Mouse (Mus musculus): ENCODE measurements around the gene Map7. TPM values are rescaled to one million over a fixed set of nuclear protein-coding genes. Genes with fewer than 3 reads are reported as not detected.
A peak's percentile ranks its signal among the peaks of the same experiment; 100 is the strongest.

Gene Map7
- polyA plus RNA-seq, 1 experiment from 2014 or later: 4.3 TPM

GRCm38 (mm10) chr10:20171209-20171608, 22.9 kb downstream of the Map7 start:
- no peak overlapping the region for H3K27ac ChIP-seq
- H3K9ac ChIP-seq: no peak overlapping the region
- no peak for ATAC-seq (ENCODE audit: low read depth)
- H3K27me3 ChIP-seq: no peaks in the 10 kb centered on the region
- no peak overlapping the region for H3K4me3 ChIP-seq (replicated peaks)
- peaks cover 39% of the 10 kb centered on the region for H3K4me1 ChIP-seq (replicated peaks)
- H3K9me3 ChIP-seq (replicated peaks): no peaks in the 10 kb centered on the region
- no peak overlapping the region for H3K4me2 ChIP-seq
- DNase-seq: no peak
- WGBS (ENCODE audit: insufficient replicate concordance): 84% methylated on average over 12 of the region's 12 CpGs
- H3K36me3 ChIP-seq: no peaks in the 10 kb centered on the region

- WGBS (ENCODE audit: insufficient replicate concordance): 61% methylated on average over 4 of the region's 4 CpGs
- no peak overlapping the region for H3K4me2 ChIP-seq
- H3K4me1 ChIP-seq (replicated peaks): peaks cover 36% of the 10 kb centered on the region
- ATAC-seq (ENCODE audit: low read depth) (no peak), DNase-seq (no peak)
- H3K36me3 ChIP-seq: no peaks in the 10 kb centered on the region
- no peak overlapping the region for H3K27ac ChIP-seq
- H3K27me3 ChIP-seq: no peaks in the 10 kb centered on the region
- H3K9me3 ChIP-seq (replicated peaks): no peaks in the 10 kb centered on the region
- no peak overlapping the region for H3K9ac ChIP-seq
- H3K4me3 ChIP-seq (replicated peaks): no peak overlapping the region
Measured at GRCm38 (mm10) chr10:20171756-20172155, 23.5 kb downstream of the Map7 start.

GRCm38 (mm10) chr10:20173733-20174132, 25.5 kb downstream of the Map7 start:
- Histone ChIP-seq H3K4me2 (no peak overlapping the region), H3K4me1 (replicated peaks) (peaks cover 24% of the 10 kb centered on the region), H3K27ac (no peak overlapping the region), H3K9ac (no peak overlapping the region), H3K36me3 (no peaks in the 10 kb centered on the region), H3K4me3 (replicated peaks) (no peak overlapping the region), H3K27me3 (no peaks in the 10 kb centered on the region), H3K9me3 (replicated peaks) (no peaks in the 10 kb centered on the region)
- no peak for ATAC-seq (ENCODE audit: low read depth)
- WGBS (ENCODE audit: insufficient replicate concordance): 63% methylated on average over 4 of the region's 4 CpGs
- DNase-seq: no peak

- no peak overlapping the region for H3K9ac ChIP-seq
- no peaks in the 10 kb centered on the region for H3K27me3 ChIP-seq
- WGBS (ENCODE audit: insufficient replicate concordance): 61% methylated on average over 7 of the region's 7 CpGs
- H3K4me3 ChIP-seq (replicated peaks): no peak overlapping the region
- H3K4me2 ChIP-seq: no peak overlapping the region
- peaks cover 20% of the 10 kb centered on the region for H3K4me1 ChIP-seq (replicated peaks)
- no peaks in the 10 kb centered on the region for H3K36me3 ChIP-seq
- ATAC-seq (ENCODE audit: low read depth) (no peak), DNase-seq (no peak)
- no peaks in the 10 kb centered on the region for H3K9me3 ChIP-seq (replicated peaks)
- H3K27ac ChIP-seq: no peak overlapping the region
Measured at GRCm38 (mm10) chr10:20176054-20176453, 27.8 kb downstream of the Map7 start.

GRCm38 (mm10) chr10:20178807-20179605, 30.7 kb downstream of the Map7 start:
- Histone ChIP-seq H3K27ac (no peak overlapping the region), H3K4me1 (replicated peaks) (peaks cover 35% of the 10 kb centered on the region), H3K4me2 (peak overlapping the region; percentile 23; the same call in 1 of the 2 replicates), H3K9me3 (replicated peaks) (no peaks in the 10 kb centered on the region), H3K4me3 (replicated peaks) (no peak overlapping the region), H3K36me3 (no peaks in the 10 kb centered on the region), H3K27me3 (no peaks in the 10 kb centered on the region), H3K9ac (no peak overlapping the region)
- 24% methylated on average over 12 of the region's 12 CpGs for whole genome bisulfite sequencing (ENCODE audit: insufficient replicate concordance)
- ATAC-seq (ENCODE audit: low read depth) (peak; percentile 74; the same call in 1 of the 2 replicates), DNase-seq (no peak)

- H3K9ac ChIP-seq: no peak overlapping the region
- 23% methylated on average over 10 of the region's 10 CpGs for WGBS (ENCODE audit: insufficient replicate concordance)
- DNase-seq (no peak), ATAC-seq (ENCODE audit: low read depth) (peak; percentile 65)
- no peaks in the 10 kb centered on the region for H3K27me3 ChIP-seq
- H3K4me1 ChIP-seq (replicated peaks): peaks cover 38% of the 10 kb centered on the region
- H3K4me3 ChIP-seq (replicated peaks): no peak overlapping the region
- no peak overlapping the region for H3K27ac ChIP-seq
- H3K4me2 ChIP-seq: no peak overlapping the region
- H3K9me3 ChIP-seq (replicated peaks): no peaks in the 10 kb centered on the region
- H3K36me3 ChIP-seq: no peaks in the 10 kb centered on the region
Measured at GRCm38 (mm10) chr10:20181198-20181597, 32.9 kb downstream of the Map7 start.

GRCm38 (mm10) chr10:20181680-20182399, 33.6 kb downstream of the Map7 start:
- no peak for ATAC-seq (ENCODE audit: low read depth)
- Histone ChIP-seq H3K4me3 (replicated peaks) (no peak overlapping the region), H3K4me2 (no peak overlapping the region), H3K4me1 (replicated peaks) (peaks cover 43% of the 10 kb centered on the region), H3K9ac (no peak overlapping the region), H3K36me3 (no peaks in the 10 kb centered on the region), H3K9me3 (replicated peaks) (no peaks in the 10 kb centered on the region), H3K27ac (no peak overlapping the region), H3K27me3 (no peaks in the 10 kb centered on the region)
- no peak for DNase-seq
- 27% methylated on average over 11 of the region's 11 CpGs for WGBS (ENCODE audit: insufficient replicate concordance)

- no peak for DNase-seq
- no peak for ATAC-seq (ENCODE audit: low read depth)
- Histone ChIP-seq H3K27ac (no peak overlapping the region), H3K36me3 (no peaks in the 10 kb centered on the region), H3K27me3 (no peaks in the 10 kb centered on the region), H3K4me1 (replicated peaks) (peaks cover 47% of the 10 kb centered on the region), H3K9ac (no peak overlapping the region), H3K4me3 (replicated peaks) (no peak overlapping the region), H3K4me2 (no peak overlapping the region), H3K9me3 (replicated peaks) (no peaks in the 10 kb centered on the region)
- 68% methylated on average over 4 of the region's 4 CpGs for WGBS (ENCODE audit: insufficient replicate concordance)
Measured at GRCm38 (mm10) chr10:20184326-20184725, 36.1 kb downstream of the Map7 start.

- ATAC-seq (ENCODE audit: low read depth): no peak
- WGBS (ENCODE audit: insufficient replicate concordance): 73% methylated on average over 4 of the region's 4 CpGs
- Histone ChIP-seq H3K4me2 (no peak overlapping the region), H3K27me3 (no peaks in the 10 kb centered on the region), H3K9me3 (replicated peaks) (no peaks in the 10 kb centered on the region), H3K9ac (no peak overlapping the region), H3K36me3 (no peaks in the 10 kb centered on the region), H3K27ac (no peak overlapping the region), H3K4me1 (replicated peaks) (peaks cover 50% of the 10 kb centered on the region), H3K4me3 (replicated peaks) (no peak overlapping the region)
- DNase-seq: no peak
Measured at GRCm38 (mm10) chr10:20185264-20185663, 37.0 kb downstream of the Map7 start.

- H3K4me1 ChIP-seq (replicated peaks): peaks cover 53% of the 10 kb centered on the region
- no peak overlapping the region for H3K4me3 ChIP-seq (replicated peaks)
- DNase-seq (no peak), ATAC-seq (ENCODE audit: low read depth) (no peak)
- H3K27ac ChIP-seq: no peak overlapping the region
- no peak overlapping the region for H3K9ac ChIP-seq
- 77% methylated on average over 2 of the region's 2 CpGs for WGBS (ENCODE audit: insufficient replicate concordance)
- no peak overlapping the region for H3K4me2 ChIP-seq
- H3K9me3 ChIP-seq (replicated peaks): no peaks in the 10 kb centered on the region
- H3K36me3 ChIP-seq: no peaks in the 10 kb centered on the region
- H3K27me3 ChIP-seq: no peaks in the 10 kb centered on the region
Measured at GRCm38 (mm10) chr10:20185806-20186205, 37.5 kb downstream of the Map7 start.

- Histone ChIP-seq H3K36me3 (no peaks in the 10 kb centered on the region), H3K27ac (no peak overlapping the region), H3K4me2 (no peak overlapping the region), H3K9ac (no peak overlapping the region), H3K9me3 (replicated peaks) (no peaks in the 10 kb centered on the region), H3K4me1 (replicated peaks) (peaks cover 43% of the 10 kb centered on the region), H3K27me3 (no peaks in the 10 kb centered on the region), H3K4me3 (replicated peaks) (no peak overlapping the region)
- no peak; the same call in 1 of the 2 replicates for ATAC-seq (ENCODE audit: low read depth)
- DNase-seq: no peak
- WGBS (ENCODE audit: insufficient replicate concordance): 66% methylated on average over 5 of the region's 5 CpGs
Measured at GRCm38 (mm10) chr10:20186800-20187273, 38.6 kb downstream of the Map7 start.
